Mouse (Mus musculus) ES-CJ7 (cell line): ENCODE results near the gene Ccdc91.
A peak's percentile ranks its signal among the peaks of the same experiment; 100 is the strongest.

Source experiments
- DNase-seq: peaks from one replicate; pipeline ENCODE4 v3.0.0; 2011; ENCODE audit warnings: low read depth, low spot score

The Ccdc91 gene

GRCm38 (mm10) chr6:147569246-147569645 is 93.6 kb downstream of the Ccdc91 start:
- no peak for DNase-seq

GRCm38 (mm10) chr6:147573137-147573536 is 97.5 kb downstream of the Ccdc91 start:
- DNase-seq, result no peak

GRCm38 (mm10) chr6:147574454-147575182 is 99.0 kb downstream of the Ccdc91 start:
- no peak for DNase-seq

- no peak for DNase-seq
These were observed 99.7 kb downstream of the Ccdc91 start for GRCm38 (mm10) chr6:147575183-147575784.

DNA sequence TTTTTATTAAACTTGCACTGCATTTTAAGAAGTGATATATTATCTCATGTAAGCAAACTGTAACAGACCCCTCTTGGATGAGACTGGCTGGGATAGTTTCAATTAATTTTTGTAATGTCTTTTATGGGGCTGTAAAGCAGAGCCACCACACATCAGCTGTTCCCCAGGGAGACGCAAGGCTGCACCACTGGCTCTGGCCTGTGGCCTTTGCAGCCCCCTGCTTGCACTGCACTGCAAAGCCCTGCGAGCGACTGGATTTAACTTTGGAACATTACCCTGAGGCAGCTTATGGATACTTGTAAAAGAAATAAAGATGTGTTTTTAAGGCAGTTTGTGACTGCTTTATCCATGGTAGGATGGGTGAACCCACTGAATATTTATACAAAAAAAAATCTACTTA is 112.0 kb downstream of the Ccdc91 start:
- no peak for DNase-seq

- DNase-seq, result no peak
These were observed 131.0 kb downstream of the Ccdc91 start for GRCm38 (mm10) chr6:147606666-147607065.

DNA sequence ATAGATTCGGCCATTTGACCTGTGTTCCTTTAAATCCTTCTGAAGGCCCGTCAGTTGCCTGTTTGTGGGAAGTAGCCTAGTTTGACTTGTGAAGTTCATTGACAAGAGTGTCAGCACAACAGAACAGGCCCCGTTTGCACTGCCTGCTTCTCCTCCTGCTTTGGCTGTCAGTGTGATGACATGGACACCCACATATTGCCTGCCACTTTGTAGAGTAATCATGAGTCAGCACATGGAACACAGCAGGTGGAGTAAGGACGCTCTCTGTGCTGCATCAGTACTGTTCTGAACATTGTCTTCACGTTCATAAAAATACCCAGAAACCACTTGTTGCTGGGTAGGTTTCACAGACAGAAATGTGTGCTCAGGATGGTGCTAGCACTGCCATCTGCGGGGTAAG is 132.0 kb downstream of the Ccdc91 start:
- no peak for DNase-seq

GRCm38 (mm10) chr6:147615306-147615705 is 139.7 kb downstream of the Ccdc91 start:
- no peak for DNase-seq

- no peak for DNase-seq
These were observed 147.5 kb downstream of the Ccdc91 start for GRCm38 (mm10) chr6:147623142-147623541.

- DNase-seq, result no peak
These were observed 160.8 kb downstream of the Ccdc91 start for GRCm38 (mm10) chr6:147636464-147636863.

DNA sequence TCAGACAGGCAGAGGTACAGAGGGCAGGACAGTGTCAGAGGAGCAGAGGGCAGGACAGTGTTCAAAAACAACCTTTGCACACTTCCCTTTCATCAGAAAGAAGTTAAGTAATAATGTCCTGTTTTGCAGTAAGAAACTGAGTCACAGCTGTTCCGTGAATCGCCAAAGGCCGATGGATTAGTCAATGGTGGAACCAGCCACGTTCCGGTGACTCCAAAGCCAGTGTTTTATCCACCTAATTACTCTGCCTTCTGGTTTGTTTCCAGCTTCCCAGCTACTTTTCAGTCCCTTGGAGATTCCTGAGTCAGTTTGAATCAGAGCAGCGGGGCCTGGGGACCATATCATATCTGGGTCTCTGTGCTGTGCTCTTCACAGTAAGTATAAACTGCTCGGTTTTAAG is 168.2 kb downstream of the Ccdc91 start:
- DNase-seq, result no peak

- DNase-seq, result no peak
These were observed 168.8 kb downstream of the Ccdc91 start for GRCm38 (mm10) chr6:147644391-147644790.

GRCm38 (mm10) chr6:147646401-147646968 is 170.9 kb downstream of the Ccdc91 start:
- DNase-seq, result no peak

GRCm38 (mm10) chr6:147658025-147658424 is 182.4 kb downstream of the Ccdc91 start:
- DNase-seq, result no peak

- no peak for DNase-seq
These were observed 185.1 kb downstream of the Ccdc91 start for GRCm38 (mm10) chr6:147660718-147661117.

- DNase-seq, result no peak
These were observed 186.2 kb downstream of the Ccdc91 start for GRCm38 (mm10) chr6:147661841-147662240.

- no peak for DNase-seq
These were observed 187.0 kb downstream of the Ccdc91 start for GRCm38 (mm10) chr6:147662610-147663009.

- DNase-seq, result peak; percentile 75
These were observed 188.7 kb downstream of the Ccdc91 start for GRCm38 (mm10) chr6:147664339-147664738.

DNA sequence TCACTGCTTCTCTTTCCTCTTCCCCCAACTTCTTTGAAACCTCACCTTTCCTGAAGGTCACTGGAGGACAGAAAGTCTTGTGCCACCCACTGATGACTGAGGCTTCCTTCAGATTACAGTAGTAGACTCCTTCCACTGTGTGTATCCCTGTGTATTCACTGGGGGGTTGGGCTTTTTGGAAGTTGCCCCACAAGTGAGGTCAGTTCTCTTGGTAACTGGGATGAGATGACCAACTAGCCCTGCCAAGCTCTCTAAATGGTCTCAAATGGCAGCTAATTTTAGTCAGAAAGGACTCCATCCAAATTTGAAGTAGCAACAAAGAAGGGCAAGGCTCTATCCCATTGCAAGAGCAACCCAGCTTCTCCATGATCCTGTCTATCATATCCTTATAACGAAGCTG is 195.7 kb downstream of the Ccdc91 start:
- DNase-seq, result no peak

DNA sequence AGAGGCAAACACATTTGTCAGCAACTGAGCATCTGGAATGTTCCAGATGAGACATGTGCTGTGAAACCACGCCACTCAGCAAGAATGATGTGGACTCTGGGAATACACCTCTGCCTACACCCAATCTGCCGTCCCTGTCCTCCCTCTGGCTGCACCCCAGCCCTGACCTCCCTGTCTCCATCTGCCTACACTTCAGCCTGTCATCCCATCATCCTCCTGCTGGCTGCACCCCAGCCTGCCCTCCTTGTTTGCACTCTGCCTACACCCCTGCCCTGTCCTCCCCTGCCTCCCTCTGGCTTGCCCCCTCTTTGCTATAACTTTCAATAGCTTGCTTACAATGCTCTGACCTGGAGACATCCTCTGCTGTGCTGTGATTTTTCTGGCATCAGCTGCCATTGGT is 196.9 kb downstream of the Ccdc91 start:
- no peak for DNase-seq

DNA sequence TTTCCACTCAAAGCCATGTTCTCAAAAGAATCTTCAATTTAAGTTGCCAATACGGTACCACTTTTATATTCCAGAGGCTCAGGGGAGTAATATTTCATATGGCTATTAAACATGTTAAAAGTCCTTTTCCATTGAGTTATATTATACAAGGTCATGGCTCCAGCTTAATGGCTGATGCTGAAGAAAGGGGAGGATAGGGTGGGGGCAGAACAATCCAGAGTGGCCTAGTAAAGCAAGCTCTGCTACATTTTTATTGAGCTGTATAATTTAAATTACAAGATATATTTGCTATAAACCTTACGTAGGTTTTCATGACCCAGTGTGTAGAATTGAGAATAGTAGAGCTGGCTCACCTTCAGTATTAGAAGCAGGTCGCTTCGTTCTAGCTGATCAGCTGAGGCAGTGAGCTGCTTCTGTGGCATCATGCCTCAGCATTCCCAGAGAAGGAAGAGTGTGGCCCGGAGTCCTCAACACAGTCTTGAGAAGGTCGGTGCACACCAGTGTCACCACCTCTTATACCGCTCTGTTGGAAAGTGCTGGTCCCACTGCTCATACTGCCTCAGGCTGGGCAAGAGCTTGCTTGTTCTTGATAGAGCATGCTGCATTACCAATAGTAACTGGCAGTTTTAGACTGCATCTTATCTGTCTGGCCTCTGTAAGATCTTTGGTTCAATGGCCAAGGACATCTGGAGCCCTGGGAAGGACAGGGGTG is 199.6 kb downstream of the Ccdc91 start:
- DNase-seq, result no peak

DNA sequence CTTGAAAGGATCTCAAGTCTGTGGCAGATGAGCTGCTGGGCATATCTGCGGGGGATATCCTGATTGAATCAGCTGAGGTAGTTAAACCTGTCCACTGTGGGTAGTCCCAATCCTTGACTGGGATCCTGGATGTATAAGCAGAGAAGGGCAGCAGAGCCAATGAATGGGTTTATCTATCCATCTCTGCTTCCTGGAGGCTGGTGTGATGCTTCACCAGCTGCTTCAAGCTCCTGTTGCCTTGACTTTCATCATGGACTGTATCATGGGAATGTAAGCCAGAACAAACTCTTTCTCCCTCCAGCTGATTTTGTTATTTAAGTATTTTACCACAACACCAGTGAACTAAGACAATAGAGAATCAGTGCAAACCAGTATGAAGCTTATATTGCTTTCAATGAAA is 200.6 kb downstream of the Ccdc91 start:
- DNase-seq, result no peak
